Mouse (Mus musculus) heart, embryonic 10.5 days (tissue): Measurements from ENCODE around the gene Nme7. TPM values are rescaled to one million over a fixed set of nuclear protein-coding genes. Genes with fewer than 3 reads are reported as not detected.

Experiments
- DNase-seq: peaks from one replicate; pipeline ENCODE4 v3.0.0-alpha.2; 2017; ENCODE audit warnings: low spot score
- H3K27ac ChIP-seq: fragments of 300-500 bp; sonication (generic); 2 replicates; pipeline ENCODE4 v1.5.1; 2016; ENCODE audit warnings: mild to moderate bottlenecking
- H3K27me3 ChIP-seq: fragments of 300-500 bp; sonication (generic); 2 replicates; pipeline ENCODE4 v1.6.1; 2016; ENCODE audit warnings: mild to moderate bottlenecking; ENCODE audit not compliant: poor library complexity, insufficient read depth, severe bottlenecking
- H3K36me3 ChIP-seq: fragments of 300-500 bp; sonication (generic); 2 replicates; pipeline ENCODE4 v1.6.1; 2016; ENCODE audit warnings: mild to moderate bottlenecking, moderate library complexity
- H3K4me1 ChIP-seq: fragments of 300-500 bp; sonication (generic); 2 replicates; pipeline ENCODE4 v1.6.1; 2016; ENCODE audit warnings: mild to moderate bottlenecking
- H3K4me3 ChIP-seq: fragments of 300-500 bp; sonication (generic); 2 replicates; pipeline ENCODE4 v1.5.1; 2016; ENCODE audit warnings: mild to moderate bottlenecking, moderate library complexity
- H3K9me3 ChIP-seq: fragments of 300-500 bp; sonication (generic); 2 replicates; pipeline ENCODE4 v1.6.1; 2016; ENCODE audit warnings: mild to moderate bottlenecking, moderate library complexity
- WGBS: fragments of 180-500 bp; shearing (Covaris S2); methylation state at CpG from one replicate; pipeline ENCODE4 v1.1.7; 2016; 5-methylcytosine and 5-hydroxymethylcytosine counted together
- polyA plus RNA-seq: library from polyadenylated mRNA; unstranded; fragments of >200 nt; fragmentation: Nextera tagmentation; extraction: Ambion mirVana; gene quantifications from 2 replicates; pipeline ENCODE4 v1.2.1, GENCODE M21; 2016

The Nme7 gene
- polyA plus RNA-seq, 1 experiment from 2014 or later = 27.4 TPM

GRCm38 (mm10) chr1:164405385-164405802, 101.5 kb downstream of the Nme7 start:
- WGBS = 40% methylated on average over 5 of the region's 5 CpGs
- DNase-seq = no peak
- peak overlapping the region; percentile 83 for H3K27ac ChIP-seq
- no peaks in the 10 kb centered on the region; the same call in 1 of the 2 replicates for H3K9me3 ChIP-seq
- no peaks in the 10 kb centered on the region for H3K27me3 ChIP-seq
- peak overlapping the region; percentile 18; the same call in 1 of the 2 replicates for H3K4me3 ChIP-seq
- peaks cover 17% of the 10 kb centered on the region for H3K36me3 ChIP-seq
- H3K4me1 ChIP-seq = peaks cover 17% of the 10 kb centered on the region

GRCm38 (mm10) chr1:164406506-164406905, 102.6 kb downstream of the Nme7 start:
- H3K9me3 ChIP-seq = no peaks in the 10 kb centered on the region; the same call in 1 of the 2 replicates
- H3K36me3 ChIP-seq = peaks cover 17% of the 10 kb centered on the region
- H3K4me1 ChIP-seq = peaks cover 17% of the 10 kb centered on the region
- no peak overlapping the region for H3K4me3 ChIP-seq
- H3K27me3 ChIP-seq = no peaks in the 10 kb centered on the region
- DNase-seq = no peak
- no peak overlapping the region for H3K27ac ChIP-seq
- WGBS = 62% methylated on average over 5 of the region's 5 CpGs

GRCm38 (mm10) chr1:164408655-164409054, 104.7 kb downstream of the Nme7 start:
- no peak for DNase-seq
- Histone ChIP-seq H3K27me3 (no peaks in the 10 kb centered on the region), H3K9me3 (no peaks in the 10 kb centered on the region), H3K4me3 (no peak overlapping the region), H3K27ac (no peak overlapping the region), H3K36me3 (0 out of 2 replicates have a peak, but pooled peaks cover 6% of the 10 kb centered on the region), H3K4me1 (peaks cover 17% of the 10 kb centered on the region)
- 72% methylated on average over 2 of the region's 2 CpGs for WGBS

- no peaks in the 10 kb centered on the region for H3K9me3 ChIP-seq
- WGBS = 92% methylated on average over 7 of the region's 7 CpGs
- DNase-seq = no peak
- H3K36me3 ChIP-seq = 0 out of 2 replicates have a peak, but pooled peaks cover 2% of the 10 kb centered on the region
- H3K27ac ChIP-seq = no peak overlapping the region
- no peaks in the 10 kb centered on the region for H3K27me3 ChIP-seq
- H3K4me1 ChIP-seq = peaks cover 3% of the 10 kb centered on the region; the same call in 1 of the 2 replicates
- H3K4me3 ChIP-seq = no peak overlapping the region
Observed at GRCm38 (mm10) chr1:164411306-164411705, 107.4 kb downstream of the Nme7 start.

GRCm38 (mm10) chr1:164412906-164413305, 109.0 kb downstream of the Nme7 start:
- 87% methylated on average over 9 of the region's 9 CpGs for WGBS
- Histone ChIP-seq H3K27ac (no peak overlapping the region), H3K9me3 (no peaks in the 10 kb centered on the region), H3K4me1 (0 out of 2 replicates have a peak, but pooled peaks cover 2% of the 10 kb centered on the region), H3K36me3 (0 out of 2 replicates have a peak, but pooled peaks cover 2% of the 10 kb centered on the region), H3K27me3 (no peaks in the 10 kb centered on the region), H3K4me3 (no peak overlapping the region)
- no peak for DNase-seq

GRCm38 (mm10) chr1:164413608-164414007, 109.7 kb downstream of the Nme7 start:
- no peak for DNase-seq
- WGBS = 87% methylated on average over 11 of the region's 11 CpGs

GRCm38 (mm10) chr1:164415347-164415751, 111.4 kb downstream of the Nme7 start:
- no peak for DNase-seq
- H3K27me3 ChIP-seq = no peaks in the 10 kb centered on the region
- H3K4me1 ChIP-seq = 0 out of 2 replicates have a peak, but pooled peaks cover 2% of the 10 kb centered on the region
- 0 out of 2 replicates have a peak, but pooled peaks cover 2% of the 10 kb centered on the region for H3K36me3 ChIP-seq
- no peak overlapping the region for H3K4me3 ChIP-seq
- no peak overlapping the region for H3K27ac ChIP-seq
- 79% methylated on average over 2 of the region's 2 CpGs for WGBS
- no peaks in the 10 kb centered on the region for H3K9me3 ChIP-seq

More at GRCm38 (mm10) chr1:164413608-164414007, 109.7 kb downstream of the Nme7 start:
- Histone ChIP-seq H3K27ac (no peak overlapping the region), H3K4me1 (0 out of 2 replicates have a peak, but pooled peaks cover 2% of the 10 kb centered on the region), H3K36me3 (0 out of 2 replicates have a peak, but pooled peaks cover 2% of the 10 kb centered on the region), H3K4me3 (no peak overlapping the region), H3K27me3 (no peaks in the 10 kb centered on the region), H3K9me3 (no peaks in the 10 kb centered on the region)

GRCm38 (mm10) chr1:164416692-164417394, 112.9 kb downstream of the Nme7 start:
- Histone ChIP-seq H3K36me3 (0 out of 2 replicates have a peak, but pooled peaks cover 2% of the 10 kb centered on the region), H3K9me3 (no peaks in the 10 kb centered on the region), H3K4me3 (no peak overlapping the region), H3K27me3 (no peaks in the 10 kb centered on the region), H3K4me1 (0 out of 2 replicates have a peak, but pooled peaks cover 2% of the 10 kb centered on the region), H3K27ac (no peak overlapping the region)
- no peak for DNase-seq
- 76% methylated on average over 12 of the region's 12 CpGs for WGBS

- DNase-seq = no peak
- H3K9me3 ChIP-seq = no peaks in the 10 kb centered on the region
- H3K27ac ChIP-seq = 0 out of 2 replicates have a peak overlapping the region, but pooled peaks have one; percentile 29
- H3K36me3 ChIP-seq = 0 out of 2 replicates have a peak, but pooled peaks cover 1% of the 10 kb centered on the region
- 0 out of 2 replicates have a peak, but pooled peaks cover 2% of the 10 kb centered on the region for H3K4me1 ChIP-seq
- H3K4me3 ChIP-seq = no peak overlapping the region
- WGBS = 69% methylated on average over 3 of the region's 3 CpGs
- no peaks in the 10 kb centered on the region for H3K27me3 ChIP-seq
Observed at GRCm38 (mm10) chr1:164417604-164418003, 113.7 kb downstream of the Nme7 start.

- no peak for DNase-seq
- no peaks in the 10 kb centered on the region for H3K27me3 ChIP-seq
- H3K9me3 ChIP-seq = no peaks in the 10 kb centered on the region
- no peak overlapping the region for H3K4me3 ChIP-seq
- 0 out of 2 replicates have a peak, but pooled peaks cover 2% of the 10 kb centered on the region for H3K4me1 ChIP-seq
- WGBS = 85% methylated on average over 10 of the region's 10 CpGs
- no peaks in the 10 kb centered on the region for H3K36me3 ChIP-seq
- no peak overlapping the region for H3K27ac ChIP-seq
Observed at GRCm38 (mm10) chr1:164418320-164418719, 114.4 kb downstream of the Nme7 start.

GRCm38 (mm10) chr1:164419401-164419800, 115.5 kb downstream of the Nme7 start:
- 80% methylated on average over 8 of the region's 8 CpGs for WGBS
- H3K9me3 ChIP-seq = no peaks in the 10 kb centered on the region
- no peak overlapping the region for H3K27ac ChIP-seq
- no peak for DNase-seq
- no peaks in the 10 kb centered on the region for H3K27me3 ChIP-seq
- H3K4me3 ChIP-seq = no peak overlapping the region
- no peaks in the 10 kb centered on the region for H3K36me3 ChIP-seq
- 0 out of 2 replicates have a peak, but pooled peaks cover 2% of the 10 kb centered on the region for H3K4me1 ChIP-seq

- WGBS = 76% methylated on average over 6 of the region's 6 CpGs
- Histone ChIP-seq H3K4me3 (no peak overlapping the region), H3K27me3 (no peaks in the 10 kb centered on the region), H3K36me3 (no peaks in the 10 kb centered on the region), H3K4me1 (0 out of 2 replicates have a peak, but pooled peaks cover 2% of the 10 kb centered on the region), H3K9me3 (no peaks in the 10 kb centered on the region), H3K27ac (no peak overlapping the region)
- DNase-seq = no peak
Observed at GRCm38 (mm10) chr1:164420623-164421354, 116.9 kb downstream of the Nme7 start.

- WGBS = 62% methylated on average over 7 of the region's 7 CpGs
- H3K4me3 ChIP-seq = no peak overlapping the region
- H3K36me3 ChIP-seq = no peaks in the 10 kb centered on the region
- no peaks in the 10 kb centered on the region for H3K9me3 ChIP-seq
- no peak for DNase-seq
- H3K27ac ChIP-seq = no peak overlapping the region
- H3K4me1 ChIP-seq = peaks cover 18% of the 10 kb centered on the region
- H3K27me3 ChIP-seq = no peaks in the 10 kb centered on the region
Observed at GRCm38 (mm10) chr1:164426227-164426626, 122.3 kb downstream of the Nme7 start.
